Mouse (Mus musculus) CH12.LX (cell line): Measurements from ENCODE around the gene Zfp277. TPM values are rescaled to one million over a fixed set of nuclear protein-coding genes. Genes with fewer than 3 reads are reported as not detected.

ENCODE experiments used
- DNase-seq: peaks from one replicate; pipeline ENCODE4 v3.0.0-alpha.2; 2013; ENCODE audit errors: extremely low read depth
- H3K27ac ChIP-seq: 2 replicates; pipeline ENCODE4 v1.5.1; 2012; ENCODE audit warnings: low read depth, mild to moderate bottlenecking, control low read depth, moderate library complexity; ENCODE audit not compliant: insufficient read depth
- H3K27me3 ChIP-seq: replicated peaks from 2 replicates; pipeline ENCODE3; 2012; ENCODE audit warnings: inconsistent platforms
- H3K36me3 ChIP-seq, 2 experiments: replicated peaks in 1 of 2; 2 replicates each; pipeline versions ENCODE3 to v1.6.1; 2012; ENCODE audit warnings: inconsistent platforms in 1 of 2, low read length in 1 of 2, mild to moderate bottlenecking in 1 of 2, mixed read lengths in 1 of 2, moderate library complexity in 1 of 2; ENCODE audit not compliant: control insufficient read depth in 1 of 2, insufficient read depth in 1 of 2
- H3K4me1 ChIP-seq, 2 experiments: 2 replicates each; pipeline ENCODE4 v1.6.1; 2012; ENCODE audit warnings: inconsistent platforms in 1 of 2, moderate library complexity in 1 of 2; ENCODE audit not compliant: insufficient read depth in 2 of 2, control insufficient read depth in 1 of 2
- H3K4me2 ChIP-seq: 2 replicates; pipeline ENCODE4 v1.6.1; 2012; ENCODE audit warnings: low read depth, mild to moderate bottlenecking, control low read depth; ENCODE audit not compliant: poor library complexity, insufficient read depth, severe bottlenecking
- H3K4me3 ChIP-seq, 3 experiments: fragments of 150-350 bp in 1 of 3; sonication (generic) in 1 of 3; replicated peaks in 1 of 3; 2 replicates each; pipeline versions ENCODE3 to v1.5.1; 2011 to 2012; ENCODE audit warnings: low read depth in 2 of 3, low read length in 2 of 3, mild to moderate bottlenecking in 2 of 3, moderate library complexity in 2 of 3, control low read depth in 1 of 3, improper control_type of control experiment in 1 of 3, inconsistent platforms in 1 of 3, mixed read lengths in 1 of 3; ENCODE audit not compliant: poor library complexity in 1 of 3
- H3K79me2 ChIP-seq: replicated peaks from 2 replicates; pipeline ENCODE4 v1.6.1; 2012; ENCODE audit warnings: mild to moderate bottlenecking, moderate library complexity; ENCODE audit not compliant: control insufficient read depth, poor library complexity, insufficient read depth, severe bottlenecking; ENCODE audit errors: extremely low read depth
- H3K9ac ChIP-seq: 2 replicates; pipeline ENCODE4 v1.6.1; 2012; ENCODE audit warnings: low read depth, mild to moderate bottlenecking, control low read depth, moderate library complexity; ENCODE audit not compliant: insufficient read depth
- H3K9me3 ChIP-seq: replicated peaks from 2 replicates; pipeline ENCODE3; 2012; ENCODE audit warnings: low read length, inconsistent platforms, mixed read lengths
- CHD2 ChIP-seq: IDR thresholded peaks from 2 replicates; pipeline ENCODE4 v1.6.1; 2011; ENCODE audit warnings: low read length, improper control_type of control experiment
- CTCF ChIP-seq, 2 experiments: IDR thresholded peaks in 1 of 2; conservative IDR thresholded peaks in 1 of 2; 2 replicates each; pipeline ENCODE4 v1.5.1; 2011 to 2012; ENCODE audit warnings: low read depth in 2 of 2, low read length in 2 of 2, improper control_type of control experiment in 1 of 2, inconsistent platforms in 1 of 2, mild to moderate bottlenecking in 1 of 2, moderate library complexity in 1 of 2
- E2F4 ChIP-seq: IDR thresholded peaks from 2 replicates; pipeline ENCODE4 v1.6.1; 2011; ENCODE audit warnings: low read depth, low read length, improper control_type of control experiment; ENCODE audit not compliant: insufficient replicate concordance
- ELF1 ChIP-seq: IDR thresholded peaks from 2 replicates; pipeline ENCODE4 v1.6.1; 2014; ENCODE audit warnings: low read depth, mild to moderate bottlenecking, inconsistent platforms, low read length, improper control_type of control experiment
- HCFC1 ChIP-seq: IDR thresholded peaks from 2 replicates; pipeline ENCODE4 v1.6.1; 2012; ENCODE audit warnings: low read depth, mild to moderate bottlenecking, inconsistent platforms, low read length, improper control_type of control experiment
- IRF4 ChIP-seq: IDR thresholded peaks from 2 replicates; pipeline ENCODE4 v1.6.1; 2014; ENCODE audit warnings: low read depth, mild to moderate bottlenecking, inconsistent platforms, low read length, improper control_type of control experiment
- MAX ChIP-seq: IDR thresholded peaks from 2 replicates; pipeline ENCODE4 v1.6.1; 2011; ENCODE audit warnings: low read length, improper control_type of control experiment
- RCOR1 ChIP-seq: conservative IDR thresholded peaks from 2 replicates; pipeline ENCODE4 v1.6.1; 2012; ENCODE audit warnings: low read depth, mild to moderate bottlenecking, inconsistent platforms, low read length, improper control_type of control experiment
- SIN3A ChIP-seq: IDR thresholded peaks from 2 replicates; pipeline ENCODE4 v1.6.1; 2012; ENCODE audit warnings: low read length, improper control_type of control experiment, inconsistent platforms
- SMC3 ChIP-seq: IDR thresholded peaks from 2 replicates; pipeline ENCODE4 v1.6.1; 2011; ENCODE audit warnings: low read depth, low read length, improper control_type of control experiment
- TBP ChIP-seq: conservative IDR thresholded peaks from 2 replicates; pipeline ENCODE4 v1.6.1; 2011; ENCODE audit warnings: low read depth, low read length, improper control_type of control experiment
- UBTF ChIP-seq: IDR thresholded peaks from 2 replicates; pipeline ENCODE4 v1.6.1; 2012; ENCODE audit warnings: low read depth, mild to moderate bottlenecking, inconsistent platforms, low read length, improper control_type of control experiment, moderate library complexity
- USF1 ChIP-seq: IDR thresholded peaks from 2 replicates; pipeline ENCODE4 v1.6.1; 2014; ENCODE audit warnings: low read depth, mild to moderate bottlenecking, inconsistent platforms, low read length, improper control_type of control experiment
- USF2 ChIP-seq: conservative IDR thresholded peaks from 2 replicates; pipeline ENCODE4 v1.6.1; 2011; ENCODE audit warnings: low read depth, low read length, improper control_type of control experiment
- ZKSCAN1 ChIP-seq: IDR thresholded peaks from 2 replicates; pipeline ENCODE4 v1.6.1; 2012; ENCODE audit warnings: low read depth, inconsistent platforms, low read length, improper control_type of control experiment, borderline replicate concordance
- ZNF384 ChIP-seq: IDR thresholded peaks from 2 replicates; pipeline ENCODE4 v1.6.1; 2012; ENCODE audit warnings: low read depth, low read length, improper control_type of control experiment, inconsistent platforms
- dilution Hi-C: fragments of 300-500 bp; cut with MboI; formaldehyde crosslinking; loops from 2 replicates; pipeline ENCODE4 v1.14.3; 2020; ENCODE audit warnings: low sequenced_read_pairs; ENCODE audit not compliant: extremely low pct_unique_long_range_greater_than_20kb, extremely low pct_ligation_motif_present
- in situ Hi-C: fragments of 300-500 bp; cut with MboI; formaldehyde crosslinking; loops from 3 replicates; pipeline ENCODE4 v1.14.3; 2019; ENCODE audit warnings: low sequenced_read_pairs, low pct_ligation_motif_present, low pct_unique_long_range_greater_than_20kb, mixed read lengths
- polyA plus RNA-seq: library from polyadenylated mRNA; unstranded; fragments of >175 nt; gene quantifications from 2 replicates; pipeline ENCODE4 v1.2.1, GENCODE M21; 2012; ENCODE audit warnings: low read depth; ENCODE audit not compliant: insufficient read length
- total RNA-seq, 2 experiments: library from RNA; depleted of rRNA; stranded (reverse); fragments of 300-350 nt in 1 of 2; fragments of >200 nt in 1 of 2; gene quantifications; 2 replicates each; pipeline ENCODE4 v1.2.3; 2012 to 2014

The Zfp277 gene
- total and polyA plus RNA-seq, 3 experiments = 13.7 to 31.2 (median 18.9) TPM

GRCm38 (mm10) chr12:40280596-40281325, 164.9 kb downstream of the Zfp277 start:
- H3K27ac ChIP-seq = no peak overlapping the region
- in situ Hi-C loops (no loop called here), dilution Hi-C loops (no loop called here)
- H3K36me3 ChIP-seq = no peaks in the 10 kb centered on the region
- H3K4me1 ChIP-seq = no peaks in the 10 kb centered on the region
- no peaks in the 10 kb centered on the region for H3K9me3 ChIP-seq
- TF ChIP-seq ELF1 (no peak), ZNF384 (no peak), CHD2 (no peak), USF1 (no peak), UBTF (no peak), ZKSCAN1 (no peak), SIN3A (no peak), SMC3 (no peak)
- no peak for DNase-seq
- H3K27me3 ChIP-seq = no peaks in the 10 kb centered on the region
- H3K79me2 ChIP-seq = no peaks in the 10 kb centered on the region
- no peak overlapping the region for H3K4me3 ChIP-seq
- H3K4me2 ChIP-seq = no peak overlapping the region
- no peak overlapping the region for H3K9ac ChIP-seq

- Histone ChIP-seq H3K79me2 (no peaks in the 10 kb centered on the region), H3K4me1 (peaks cover 0 to 4% of the 10 kb centered on the region in 2 experiments; a peak in 2 of 4 replicates), H3K9me3 (no peaks in the 10 kb centered on the region), H3K9ac (no peak overlapping the region), H3K27me3 (no peaks in the 10 kb centered on the region), H3K4me2 (no peak overlapping the region), H3K27ac (no peak overlapping the region), H3K36me3 (no peaks in the 10 kb centered on the region), H3K4me3 (no peak overlapping the region)
- in situ Hi-C loops = no loop called here
- TF ChIP-seq IRF4 = no peak
- no peak for TF ChIP-seq TBP
- TF ChIP-seq RCOR1 = no peak
- TF ChIP-seq SIN3A = no peak
- no peak for TF ChIP-seq HCFC1
- no peak for TF ChIP-seq CTCF (conservative IDR thresholded peaks at IDR 0.05 in 1 of 2, IDR thresholded peaks at IDR 0.05 in 1 of 2; ENCODE audit: low read depth in 2 of 2, low read length in 2 of 2)
- TF ChIP-seq ZKSCAN1 = no peak
- dilution Hi-C loops = no loop called here
- DNase-seq = no peak
These were observed 168.1 kb downstream of the Zfp277 start for GRCm38 (mm10) chr12:40277581-40277980.

GRCm38 (mm10) chr12:40274931-40275330, 170.8 kb downstream of the Zfp277 start:
- H3K79me2 ChIP-seq = no peaks in the 10 kb centered on the region

More at GRCm38 (mm10) chr12:40274931-40275330, 170.8 kb downstream of the Zfp277 start:
- H3K9me3 ChIP-seq = no peaks in the 10 kb centered on the region
- H3K36me3 ChIP-seq = no peaks in the 10 kb centered on the region
- in situ Hi-C loops = loop anchor here (25.0 kb wide), 2 partner anchors 412 to 537 kb away; no protein-coding TSS in a partner anchor
- no peak overlapping the region for H3K4me2 ChIP-seq
- TF ChIP-seq USF2 (no peak), E2F4 (no peak), RCOR1 (no peak), MAX (no peak), SMC3 (no peak)
- TF ChIP-seq, all 38 proteins: peak for 0
- Histone ChIP-seq H3K4me1 (peaks cover 0 to 4% of the 10 kb centered on the region in 2 experiments; a peak in 2 of 4 replicates), H3K27ac (no peak overlapping the region), H3K27me3 (no peaks in the 10 kb centered on the region), H3K4me3 (no peak overlapping the region), H3K9ac (no peak overlapping the region)
- no peak for DNase-seq
- dilution Hi-C loops = no loop called here
